Mouse (Mus musculus): Measurements from ENCODE around the gene Wfikkn2.

Gene Wfikkn2

DNA sequence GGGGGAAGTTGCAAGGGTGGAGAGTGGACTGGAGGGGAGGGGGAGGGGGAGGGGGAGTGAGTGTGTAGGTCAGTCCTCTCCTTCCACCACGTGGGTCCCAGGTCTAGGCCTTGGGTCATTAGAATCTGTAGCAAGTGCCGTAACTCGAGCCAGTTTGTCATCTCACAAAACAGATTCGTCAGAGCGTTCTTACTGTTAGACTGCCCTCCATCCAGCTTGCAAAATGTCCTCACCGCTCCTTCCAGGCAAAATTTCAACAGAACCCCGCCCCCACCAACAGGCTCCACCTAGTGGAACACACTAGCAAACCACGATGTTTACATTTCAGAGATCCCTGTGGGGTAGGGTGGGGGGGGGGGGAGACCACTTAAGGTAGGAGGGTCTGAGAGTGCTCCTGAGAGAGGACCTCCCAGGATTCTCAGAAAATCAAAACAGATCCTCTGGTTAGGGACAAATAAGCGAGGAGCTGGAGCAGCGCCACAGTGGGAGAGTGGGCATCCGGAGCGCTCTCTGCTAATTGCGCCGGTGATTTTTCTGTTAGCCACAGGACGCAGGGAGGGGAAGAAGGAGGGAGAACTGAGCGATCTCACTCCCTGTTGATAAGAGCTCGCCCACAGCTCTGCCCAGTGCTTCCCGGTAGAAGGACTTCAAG lies 19.5 kb upstream of the Wfikkn2 start:
- ATAC-seq (ENCODE audit: low TSS enrichment), result peak; percentile 65; the same call in 1 of the 2 replicates

- ATAC-seq (ENCODE audit: low TSS enrichment), result no peak
These were observed 16.0 kb upstream of the Wfikkn2 start for GRCm38 (mm10) chr11:94261585-94262370.

GRCm38 (mm10) chr11:94259814-94260213 lies 14.0 kb upstream of the Wfikkn2 start:
- no peak for ATAC-seq (ENCODE audit: low TSS enrichment)

- ATAC-seq (ENCODE audit: low TSS enrichment), result no peak
These were observed 12.2 kb upstream of the Wfikkn2 start for GRCm38 (mm10) chr11:94257987-94258386.

GRCm38 (mm10) chr11:94255733-94256132 lies 9.9 kb upstream of the Wfikkn2 start:
- ATAC-seq (ENCODE audit: low TSS enrichment), result no peak

GRCm38 (mm10) chr11:94253691-94254090 lies 7.9 kb upstream of the Wfikkn2 start:
- no peak for ATAC-seq (ENCODE audit: low TSS enrichment)

DNA sequence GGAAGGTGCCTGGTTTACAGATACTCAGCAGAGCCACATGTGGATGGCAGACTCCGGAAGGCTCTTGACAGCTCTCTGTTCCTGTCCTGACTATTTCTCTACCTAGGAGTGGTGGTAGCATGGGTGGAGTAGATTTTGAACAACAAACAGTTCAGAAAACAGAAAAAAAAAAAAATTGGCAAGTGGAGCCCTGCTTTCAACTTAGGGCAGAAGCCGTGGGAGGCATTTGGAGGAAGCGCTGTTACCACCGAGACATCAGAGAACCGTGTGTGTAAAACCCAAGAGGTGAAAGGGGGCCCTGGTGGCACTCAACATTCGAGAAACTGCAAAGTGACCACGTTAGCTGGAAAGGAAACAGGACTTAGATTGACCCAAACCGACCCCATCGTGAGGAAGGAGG lies 7.4 kb upstream of the Wfikkn2 start:
- no peak for ATAC-seq (ENCODE audit: low TSS enrichment)

- no peak for ATAC-seq (ENCODE audit: low TSS enrichment)
These were observed 920 bp upstream of the Wfikkn2 start for GRCm38 (mm10) chr11:94246789-94247061.

GRCm38 (mm10) chr11:94244385-94244784 lies 1.4 kb downstream of the Wfikkn2 start:
- no peak for ATAC-seq (ENCODE audit: low TSS enrichment)

- ATAC-seq (ENCODE audit: low TSS enrichment), result no peak
These were observed 2.2 kb downstream of the Wfikkn2 start for GRCm38 (mm10) chr11:94243422-94244180.

- no peak for ATAC-seq (ENCODE audit: low TSS enrichment)
These were observed 2.9 kb downstream of the Wfikkn2 start for GRCm38 (mm10) chr11:94242760-94243421.

GRCm38 (mm10) chr11:94239706-94240105 lies 6.1 kb downstream of the Wfikkn2 start:
- no peak for ATAC-seq (ENCODE audit: low TSS enrichment)

DNA sequence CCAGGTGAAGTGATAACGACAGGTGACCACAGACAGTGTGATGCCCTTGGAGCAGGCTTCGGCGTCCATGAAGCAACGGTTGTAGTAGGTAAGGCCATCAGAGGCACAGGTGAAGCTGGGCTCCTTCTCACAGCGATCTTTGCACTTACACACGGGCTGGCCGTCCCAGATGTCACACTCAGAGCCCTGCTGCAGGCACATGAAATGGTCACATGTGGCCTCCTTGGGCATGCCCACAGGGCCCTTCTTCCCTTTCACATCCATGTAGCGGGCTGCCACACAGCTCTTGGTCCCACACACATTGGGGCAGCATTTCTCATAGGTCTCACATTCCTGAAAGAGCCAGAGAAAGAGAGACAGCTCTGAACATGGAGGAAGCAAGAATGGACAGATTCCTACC lies 7.0 kb downstream of the Wfikkn2 start:
- no peak for ATAC-seq (ENCODE audit: low TSS enrichment)

DNA sequence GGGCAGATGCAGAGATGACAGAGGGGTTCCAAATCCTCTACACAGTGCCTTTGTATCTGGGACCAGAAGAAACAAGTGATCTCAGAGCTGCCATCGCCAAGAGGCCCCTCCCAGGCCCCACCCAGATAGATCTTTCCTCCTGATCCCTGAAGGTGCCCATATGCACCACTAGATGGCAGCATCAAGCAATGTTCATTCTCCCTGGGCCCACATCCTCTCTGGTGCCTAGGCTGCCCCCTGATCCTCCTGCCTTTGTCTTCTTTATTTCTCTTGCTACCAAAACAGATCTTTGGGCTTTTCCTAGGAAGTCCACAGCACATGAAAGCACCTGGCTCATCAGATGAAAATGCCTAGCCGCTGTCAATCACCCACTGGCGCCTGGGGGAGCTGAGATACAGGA lies 9.7 kb downstream of the Wfikkn2 start:
- peak; percentile 84 for ATAC-seq (ENCODE audit: low TSS enrichment)

GRCm38 (mm10) chr11:94234857-94235256 lies 10.9 kb downstream of the Wfikkn2 start:
- no peak for ATAC-seq (ENCODE audit: low TSS enrichment)

DNA sequence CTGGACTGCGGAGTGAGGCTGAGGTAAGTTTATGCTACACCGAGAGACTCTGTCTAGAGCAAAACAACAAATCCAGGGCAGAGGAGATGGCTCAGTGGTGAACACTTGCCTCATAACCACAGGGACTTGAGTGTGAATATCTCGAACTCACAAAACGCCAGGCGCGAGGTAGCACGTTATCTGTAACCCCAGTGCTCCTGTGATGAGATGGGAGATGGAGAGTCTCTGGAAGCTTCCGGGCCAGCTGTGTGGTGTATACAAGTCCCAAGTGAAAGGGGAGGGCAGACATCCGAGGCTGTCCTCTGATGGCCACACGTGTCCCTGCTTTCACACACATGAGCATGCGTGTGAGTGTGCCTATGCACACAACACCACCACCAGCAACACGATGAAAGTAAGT lies 11.4 kb downstream of the Wfikkn2 start:
- no peak for ATAC-seq (ENCODE audit: low TSS enrichment)

- peak; percentile 32; the same call in 1 of the 2 replicates for ATAC-seq (ENCODE audit: low TSS enrichment)
These were observed 12.4 kb downstream of the Wfikkn2 start for GRCm38 (mm10) chr11:94233405-94233804.

DNA sequence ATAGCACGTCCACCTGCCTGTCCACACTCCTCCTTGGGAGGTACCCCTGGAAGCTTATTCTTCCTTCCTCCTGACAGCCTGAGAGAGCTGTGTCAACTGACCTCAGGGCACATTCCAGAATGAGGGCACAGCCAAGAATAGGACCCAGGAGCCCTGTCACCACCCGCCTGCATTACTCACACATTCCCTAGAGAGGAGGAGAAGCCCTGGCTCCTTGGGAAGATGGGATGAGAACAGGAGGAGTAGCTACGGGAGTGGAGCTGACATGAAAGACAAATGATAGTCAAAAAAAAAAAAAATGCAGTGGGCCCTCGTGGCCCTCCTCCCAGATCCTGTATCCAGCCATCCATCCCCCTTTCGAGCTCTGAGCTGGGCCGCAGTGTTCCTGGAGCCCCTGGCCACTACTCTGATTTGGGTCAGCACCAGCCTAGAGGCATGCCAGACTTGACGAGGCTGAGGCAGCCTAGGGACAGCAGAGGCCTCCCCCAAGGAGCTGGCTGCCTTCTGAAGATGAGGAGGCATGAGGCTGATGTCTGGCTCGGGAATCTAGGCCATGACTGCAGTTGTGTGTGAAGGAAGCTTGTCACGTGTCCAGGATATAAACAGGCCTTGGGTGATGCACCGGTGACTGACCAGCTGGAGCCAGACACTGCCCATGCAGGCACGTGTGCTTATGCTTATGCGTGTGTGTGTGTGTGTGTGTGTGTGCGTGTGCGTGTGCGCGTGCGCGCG lies 13.8 kb downstream of the Wfikkn2 start:
- peak; percentile 48 for ATAC-seq (ENCODE audit: low TSS enrichment)

- no peak for ATAC-seq (ENCODE audit: low TSS enrichment)
These were observed 15.6 kb downstream of the Wfikkn2 start for GRCm38 (mm10) chr11:94230244-94230643.

- no peak for ATAC-seq (ENCODE audit: low TSS enrichment)
These were observed 16.4 kb downstream of the Wfikkn2 start for GRCm38 (mm10) chr11:94229207-94229960.

- no peak for ATAC-seq (ENCODE audit: low TSS enrichment)
These were observed 17.4 kb downstream of the Wfikkn2 start for GRCm38 (mm10) chr11:94228416-94228815.

All from frontal cortex, adult (tissue).